Mouse (Mus musculus): ENCODE results near the gene Pnpla1. TPM values are rescaled to one million over a fixed set of nuclear protein-coding genes. Genes with fewer than 3 reads are reported as not detected.
A peak's percentile ranks its signal among the peaks of the same experiment; 100 is the strongest.

Pnpla1 gene
- polyA plus RNA-seq, 1 experiment from 2014 or later = 0.07 TPM

DNA sequence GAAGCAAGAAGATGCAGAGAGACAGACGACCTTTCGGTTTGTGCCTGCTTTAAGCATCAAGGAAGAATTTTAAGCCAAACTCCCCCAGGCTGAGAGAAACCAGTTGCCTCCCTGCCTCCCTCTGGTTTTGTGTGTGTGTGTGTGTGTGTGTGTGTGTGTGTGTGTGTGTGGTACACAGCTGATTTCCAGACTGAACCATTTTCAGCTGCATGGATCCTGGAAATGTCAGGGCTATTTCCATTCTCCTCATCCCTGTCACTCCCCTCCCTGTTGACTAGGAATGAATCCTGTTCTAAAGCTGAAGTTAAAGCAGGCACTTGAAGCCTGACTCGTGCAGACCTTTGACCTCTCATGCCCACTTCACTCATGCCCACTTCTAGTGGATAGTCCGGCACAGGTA lies 16.0 kb downstream of the Pnpla1 start:
- H3K27me3 ChIP-seq (ENCODE audit: control insufficient read depth, insufficient read depth, low read length) = no peaks in the 10 kb centered on the region
- H3K27ac ChIP-seq (ENCODE audit: low read depth, low read length) = no peak overlapping the region
- H3K4me1 ChIP-seq (ENCODE audit: control insufficient read depth, insufficient read depth, low read length) = peaks cover 11% of the 10 kb centered on the region
- H3K9ac ChIP-seq (replicated peaks; ENCODE audit: low read depth, low read length) = no peak overlapping the region
- H3K4me2 ChIP-seq (ENCODE audit: low read depth, low read length) = no peak overlapping the region
- 89% methylated on average over 4 of the region's 4 CpGs for WGBS
- ATAC-seq (ENCODE audit: low read depth) = no peak
- H3K9me3 ChIP-seq (ENCODE audit: control insufficient read depth, low read length) = no peaks in the 10 kb centered on the region
- H3K36me3 ChIP-seq (ENCODE audit: control insufficient read depth, insufficient read depth, low read length) = no peaks in the 10 kb centered on the region
- H3K4me3 ChIP-seq (ENCODE audit: low read depth, low read length) = no peak overlapping the region

DNA sequence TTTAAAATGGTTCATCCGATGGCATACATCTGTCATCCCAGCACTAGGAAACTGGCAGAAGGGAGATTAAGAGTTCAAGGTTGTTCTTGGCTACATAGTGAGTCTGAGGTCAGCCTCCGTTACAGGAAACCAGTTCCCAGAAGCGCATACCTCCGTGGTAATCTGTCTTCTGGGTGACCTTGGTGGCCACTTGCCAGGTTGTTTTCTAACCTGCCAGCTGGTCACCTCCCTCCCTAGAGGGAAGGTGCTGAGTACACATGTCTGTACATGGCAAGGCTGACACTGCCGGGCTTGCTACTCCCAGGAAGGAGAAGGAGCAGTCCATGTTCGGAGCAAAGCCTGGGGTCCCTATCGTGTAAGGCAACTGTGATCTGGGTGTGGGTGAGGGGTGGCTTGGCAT lies 16.6 kb downstream of the Pnpla1 start:
- no peak overlapping the region for H3K4me2 ChIP-seq (ENCODE audit: low read depth, low read length)
- H3K4me1 ChIP-seq (ENCODE audit: control insufficient read depth, insufficient read depth, low read length) = peaks cover 8% of the 10 kb centered on the region
- no peaks in the 10 kb centered on the region for H3K27me3 ChIP-seq (ENCODE audit: control insufficient read depth, insufficient read depth, low read length)
- 73% methylated on average over 7 of the region's 7 CpGs for whole genome bisulfite sequencing
- H3K9me3 ChIP-seq (ENCODE audit: control insufficient read depth, low read length) = no peaks in the 10 kb centered on the region
- no peak overlapping the region for H3K27ac ChIP-seq (ENCODE audit: low read depth, low read length)
- no peak overlapping the region for H3K4me3 ChIP-seq (ENCODE audit: low read depth, low read length)
- ATAC-seq (ENCODE audit: low read depth) = no peak
- H3K36me3 ChIP-seq (ENCODE audit: control insufficient read depth, insufficient read depth, low read length) = no peaks in the 10 kb centered on the region
- H3K9ac ChIP-seq (replicated peaks; ENCODE audit: low read depth, low read length) = no peak overlapping the region

DNA sequence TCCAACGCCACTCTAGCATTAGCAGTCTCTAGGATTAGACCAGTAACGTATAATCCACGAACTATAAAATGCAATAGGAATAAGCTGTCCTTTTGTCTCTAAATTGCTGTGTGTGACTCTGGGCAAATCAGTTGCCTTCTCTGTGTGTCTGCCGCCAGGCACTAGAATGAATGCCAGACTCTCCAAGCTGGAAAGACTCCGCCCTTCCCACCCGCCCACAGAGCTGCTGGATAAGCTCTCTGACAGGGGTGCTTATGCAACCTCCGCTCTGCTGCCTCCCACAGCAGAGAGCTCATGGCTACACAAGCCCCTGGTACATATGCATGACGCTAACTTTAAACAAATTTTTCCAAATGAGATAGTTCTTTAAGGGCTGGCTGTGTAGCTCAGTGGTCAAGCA lies 17.1 kb downstream of the Pnpla1 start:
- no peak for ATAC-seq (ENCODE audit: low read depth)
- Histone ChIP-seq H3K4me1 (ENCODE audit: control insufficient read depth, insufficient read depth, low read length) (peaks cover 3% of the 10 kb centered on the region), H3K9ac (replicated peaks; ENCODE audit: low read depth, low read length) (no peak overlapping the region), H3K27ac (ENCODE audit: low read depth, low read length) (no peak overlapping the region), H3K4me3 (ENCODE audit: low read depth, low read length) (no peak overlapping the region), H3K4me2 (ENCODE audit: low read depth, low read length) (no peak overlapping the region), H3K36me3 (ENCODE audit: control insufficient read depth, insufficient read depth, low read length) (no peaks in the 10 kb centered on the region), H3K9me3 (ENCODE audit: control insufficient read depth, low read length) (no peaks in the 10 kb centered on the region), H3K27me3 (ENCODE audit: control insufficient read depth, insufficient read depth, low read length) (0 out of 2 replicates have a peak, but pooled peaks cover 2% of the 10 kb centered on the region)
- WGBS = 57% methylated on average over 8 of the region's 8 CpGs

DNA sequence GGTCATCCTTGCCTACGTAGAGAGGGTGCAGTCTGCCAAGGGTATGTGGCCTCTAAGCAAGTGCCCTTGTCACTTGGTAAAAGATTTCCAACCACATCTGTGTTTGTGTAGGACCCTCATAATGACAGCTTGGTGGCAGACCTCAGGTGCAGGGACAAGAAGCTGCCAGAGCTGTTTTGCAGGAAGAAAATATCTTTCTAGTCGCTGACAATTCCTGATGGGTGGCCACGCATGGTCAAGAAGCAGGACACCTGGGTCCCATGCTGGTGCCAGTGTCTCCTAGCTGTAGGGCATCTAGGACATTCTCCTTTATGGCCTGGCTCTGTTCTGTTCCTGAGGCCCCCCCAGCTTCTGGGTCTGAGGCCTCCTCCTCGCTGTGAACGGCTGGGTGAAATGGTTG lies 18.1 kb downstream of the Pnpla1 start:
- Histone ChIP-seq H3K4me1 (ENCODE audit: control insufficient read depth, insufficient read depth, low read length) (no peaks in the 10 kb centered on the region), H3K4me3 (ENCODE audit: low read depth, low read length) (no peak overlapping the region), H3K4me2 (ENCODE audit: low read depth, low read length) (no peak overlapping the region), H3K27me3 (ENCODE audit: control insufficient read depth, insufficient read depth, low read length) (0 out of 2 replicates have a peak, but pooled peaks cover 3% of the 10 kb centered on the region), H3K36me3 (ENCODE audit: control insufficient read depth, insufficient read depth, low read length) (no peaks in the 10 kb centered on the region), H3K9ac (replicated peaks; ENCODE audit: low read depth, low read length) (no peak overlapping the region), H3K9me3 (ENCODE audit: control insufficient read depth, low read length) (no peaks in the 10 kb centered on the region), H3K27ac (ENCODE audit: low read depth, low read length) (no peak overlapping the region)
- no peak for ATAC-seq (ENCODE audit: low read depth)
- 54% methylated on average over 5 of the region's 5 CpGs for WGBS

DNA sequence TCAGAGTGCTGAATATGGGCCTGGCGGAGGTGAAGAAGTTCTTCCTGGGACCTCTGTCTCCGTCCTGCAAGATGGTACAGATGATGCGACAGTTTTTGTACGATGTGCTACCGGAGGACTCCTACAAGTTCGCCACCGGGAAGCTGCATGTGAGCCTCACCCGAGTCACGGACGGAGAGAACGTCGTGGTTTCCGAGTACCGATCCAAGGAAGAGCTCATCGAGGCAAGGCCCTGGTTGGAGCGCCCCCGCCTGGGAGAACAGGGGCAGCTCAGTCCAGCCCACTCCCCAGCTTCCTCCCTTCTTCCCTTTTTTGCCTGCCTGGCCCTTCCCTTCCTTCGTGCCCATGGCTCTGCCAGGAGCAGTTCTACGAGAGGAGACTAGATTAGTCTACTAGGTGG lies 18.6 kb downstream of the Pnpla1 start:
- Histone ChIP-seq H3K36me3 (ENCODE audit: control insufficient read depth, insufficient read depth, low read length) (no peaks in the 10 kb centered on the region), H3K27ac (ENCODE audit: low read depth, low read length) (no peak overlapping the region), H3K4me3 (ENCODE audit: low read depth, low read length) (no peak overlapping the region), H3K4me1 (ENCODE audit: control insufficient read depth, insufficient read depth, low read length) (no peaks in the 10 kb centered on the region), H3K9ac (replicated peaks; ENCODE audit: low read depth, low read length) (no peak overlapping the region), H3K4me2 (ENCODE audit: low read depth, low read length) (no peak overlapping the region), H3K9me3 (ENCODE audit: control insufficient read depth, low read length) (no peaks in the 10 kb centered on the region), H3K27me3 (ENCODE audit: control insufficient read depth, insufficient read depth, low read length) (0 out of 2 replicates have a peak, but pooled peaks cover 3% of the 10 kb centered on the region)
- no peak for ATAC-seq (ENCODE audit: low read depth)
- 12% methylated on average over 19 of the region's 19 CpGs for WGBS

DNA sequence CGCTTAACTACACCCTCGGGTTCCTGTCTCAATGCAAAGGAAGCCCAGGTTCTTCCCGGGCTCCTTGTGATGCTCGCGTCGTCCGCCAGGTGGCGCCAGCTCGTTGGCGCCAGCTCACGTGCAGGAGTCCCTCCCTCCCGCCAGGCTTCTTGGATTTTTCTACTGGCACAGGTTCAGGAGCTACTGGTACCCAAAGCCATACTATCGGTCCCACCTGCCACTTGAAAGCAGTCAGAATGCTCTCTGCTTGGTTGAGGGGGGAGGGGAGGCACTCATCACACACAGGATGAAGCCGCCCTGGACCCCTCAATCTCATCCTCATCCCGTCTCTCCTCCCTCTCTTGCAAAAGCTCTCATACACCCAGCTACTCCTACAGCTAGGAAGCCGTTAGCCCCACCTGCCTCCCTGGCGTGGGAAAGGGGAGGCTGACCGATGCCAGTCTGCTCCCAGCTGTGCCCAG lies 21.8 kb downstream of the Pnpla1 start:
- ATAC-seq (ENCODE audit: low read depth) = peak; percentile 29; the same call in 1 of the 2 replicates
- Histone ChIP-seq H3K4me1 (ENCODE audit: control insufficient read depth, insufficient read depth, low read length) (no peaks in the 10 kb centered on the region), H3K4me2 (ENCODE audit: low read depth, low read length) (peak overlapping the region; percentile 31; the same call in 1 of the 2 replicates), H3K27me3 (ENCODE audit: control insufficient read depth, insufficient read depth, low read length) (0 out of 2 replicates have a peak, but pooled peaks cover 3% of the 10 kb centered on the region), H3K36me3 (ENCODE audit: control insufficient read depth, insufficient read depth, low read length) (no peaks in the 10 kb centered on the region), H3K9ac (replicated peaks; ENCODE audit: low read depth, low read length) (no peak overlapping the region), H3K4me3 (ENCODE audit: low read depth, low read length) (no peak overlapping the region), H3K27ac (ENCODE audit: low read depth, low read length) (no peak overlapping the region), H3K9me3 (ENCODE audit: control insufficient read depth, low read length) (no peaks in the 10 kb centered on the region)
- 5% methylated on average over 18 of the region's 18 CpGs for WGBS

DNA sequence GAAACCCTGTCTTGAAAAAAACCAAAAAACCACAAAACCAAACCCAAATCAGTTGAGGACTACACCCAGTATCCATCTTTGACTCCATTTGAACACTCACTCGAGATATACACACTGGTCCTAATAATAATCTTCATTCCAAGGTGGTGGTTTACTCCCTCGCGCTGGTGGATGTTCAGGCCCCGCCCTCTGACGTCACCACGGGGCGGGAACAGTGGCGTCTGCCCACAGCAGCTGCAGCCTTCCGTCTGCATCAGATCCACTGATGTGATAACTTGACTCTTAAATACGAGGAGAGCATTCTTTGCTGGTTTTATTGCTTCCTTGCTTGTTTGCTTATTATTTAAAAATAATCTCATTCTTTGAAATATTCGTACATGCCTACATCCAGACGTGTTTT lies 24.1 kb downstream of the Pnpla1 start:
- Histone ChIP-seq H3K4me2 (ENCODE audit: low read depth, low read length) (peak overlapping the region; percentile 16; the same call in 1 of the 2 replicates), H3K27me3 (ENCODE audit: control insufficient read depth, insufficient read depth, low read length) (0 out of 2 replicates have a peak, but pooled peaks cover 3% of the 10 kb centered on the region), H3K27ac (ENCODE audit: low read depth, low read length) (no peak overlapping the region), H3K4me3 (ENCODE audit: low read depth, low read length) (no peak overlapping the region), H3K4me1 (ENCODE audit: control insufficient read depth, insufficient read depth, low read length) (no peaks in the 10 kb centered on the region), H3K9ac (replicated peaks; ENCODE audit: low read depth, low read length) (no peak overlapping the region), H3K9me3 (ENCODE audit: control insufficient read depth, low read length) (no peaks in the 10 kb centered on the region), H3K36me3 (ENCODE audit: control insufficient read depth, insufficient read depth, low read length) (no peaks in the 10 kb centered on the region)
- peak; percentile 65; the same call in 1 of the 2 replicates for ATAC-seq (ENCODE audit: low read depth)
- WGBS = 5% methylated on average over 12 of the region's 12 CpGs

DNA sequence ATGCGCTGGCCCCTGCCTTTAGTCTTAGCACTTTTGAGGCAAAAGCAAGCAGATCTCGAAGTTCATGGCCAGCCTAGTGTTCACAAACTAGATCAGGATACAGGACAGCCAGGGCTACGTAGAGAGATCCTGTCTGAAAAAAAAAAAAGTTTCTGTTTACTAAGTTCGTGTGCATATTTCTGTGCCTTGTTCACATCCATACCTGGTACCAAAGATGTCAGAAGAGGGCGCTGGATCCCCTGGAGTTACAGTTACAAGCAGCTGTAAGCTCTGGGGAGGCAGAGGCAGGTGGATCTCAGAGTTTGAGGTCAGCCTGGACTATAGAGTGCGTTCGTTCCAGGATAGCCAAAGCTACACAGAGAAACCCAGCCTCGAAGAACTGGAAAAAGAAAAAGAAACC lies 24.6 kb downstream of the Pnpla1 start:
- Histone ChIP-seq H3K36me3 (ENCODE audit: control insufficient read depth, insufficient read depth, low read length) (no peaks in the 10 kb centered on the region), H3K9me3 (ENCODE audit: control insufficient read depth, low read length) (no peaks in the 10 kb centered on the region), H3K27ac (ENCODE audit: low read depth, low read length) (no peak overlapping the region), H3K9ac (replicated peaks; ENCODE audit: low read depth, low read length) (no peak overlapping the region), H3K27me3 (ENCODE audit: control insufficient read depth, insufficient read depth, low read length) (0 out of 2 replicates have a peak, but pooled peaks cover 3% of the 10 kb centered on the region), H3K4me2 (ENCODE audit: low read depth, low read length) (no peak overlapping the region), H3K4me3 (ENCODE audit: low read depth, low read length) (no peak overlapping the region), H3K4me1 (ENCODE audit: control insufficient read depth, insufficient read depth, low read length) (no peaks in the 10 kb centered on the region)
- 64% methylated on average over 8 of the region's 8 CpGs for WGBS
- no peak for ATAC-seq (ENCODE audit: low read depth)

DNA sequence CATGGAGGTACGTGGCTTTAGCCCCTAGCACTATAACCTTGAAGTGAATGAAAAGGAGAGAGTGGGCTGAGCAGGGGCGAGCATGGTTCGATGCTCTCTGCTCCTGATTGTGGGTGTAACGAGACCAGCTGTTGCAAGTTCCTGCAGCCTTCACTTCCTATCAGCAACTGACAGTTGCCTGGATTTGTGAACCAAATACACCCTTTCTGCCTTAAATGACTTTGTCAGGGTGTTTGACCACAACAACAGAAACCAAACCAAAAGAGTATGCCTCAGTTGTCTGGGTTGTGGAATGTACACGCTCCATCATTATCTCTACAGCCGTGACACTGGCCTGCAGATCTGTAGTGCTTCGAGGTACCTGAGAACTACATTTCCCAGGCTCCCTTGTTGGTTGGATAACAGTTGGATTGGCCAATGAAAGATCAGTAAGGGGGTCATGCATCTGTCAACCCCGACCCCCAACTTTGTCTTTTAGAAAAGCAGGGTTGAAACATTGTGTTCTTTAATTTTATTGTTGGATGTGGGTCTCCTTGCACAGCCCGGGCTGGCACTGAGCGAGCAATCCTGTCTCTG lies 25.8 kb downstream of the Pnpla1 start:
- H3K27me3 ChIP-seq (ENCODE audit: control insufficient read depth, insufficient read depth, low read length) = 0 out of 2 replicates have a peak, but pooled peaks cover 3% of the 10 kb centered on the region
- H3K4me3 ChIP-seq (ENCODE audit: low read depth, low read length) = no peak overlapping the region
- 71% methylated on average over 10 of the region's 10 CpGs for WGBS
- no peaks in the 10 kb centered on the region for H3K4me1 ChIP-seq (ENCODE audit: control insufficient read depth, insufficient read depth, low read length)
- no peak overlapping the region for H3K27ac ChIP-seq (ENCODE audit: low read depth, low read length)
- no peaks in the 10 kb centered on the region for H3K36me3 ChIP-seq (ENCODE audit: control insufficient read depth, insufficient read depth, low read length)
- H3K9me3 ChIP-seq (ENCODE audit: control insufficient read depth, low read length) = peaks cover 5% of the 10 kb centered on the region
- no peak for ATAC-seq (ENCODE audit: low read depth)
- no peak overlapping the region for H3K4me2 ChIP-seq (ENCODE audit: low read depth, low read length)
- H3K9ac ChIP-seq (replicated peaks; ENCODE audit: low read depth, low read length) = no peak overlapping the region
